ENCODE assay signal across 7 mouse cellular contexts in the genomic region with DNA sequence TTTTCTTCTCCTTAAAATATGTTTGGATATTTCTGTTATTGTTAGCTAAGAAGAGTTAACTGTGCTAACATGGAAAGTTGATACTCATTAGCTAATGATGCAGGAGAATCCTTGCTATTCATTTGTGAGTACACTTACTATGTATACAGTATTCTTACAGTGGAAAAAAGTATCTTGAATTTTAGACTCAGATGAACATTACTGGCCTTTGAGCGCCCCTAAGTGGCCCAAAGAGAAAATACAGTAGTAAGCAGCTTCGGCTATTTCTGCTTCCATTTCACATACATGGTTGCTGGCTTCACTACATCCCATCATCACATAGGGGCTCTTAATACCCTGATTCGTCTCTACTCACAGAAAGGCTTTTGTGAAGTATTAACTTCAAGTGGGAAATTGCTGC.
DNase-seq lines count a peak whose midpoint lies in the region; ATAC-seq and TF ChIP-seq lines count a peak whose summit lies in the region.

No protein-coding gene starts in this region.

- H3K9ac ChIP-seq in kidney, embryonic 15.5 days: no peak overlapping the region

- no peak overlapping the region for H3K4me2 ChIP-seq in kidney, embryonic 15.5 days

- no peaks in the 10 kb centered on the region for H3K36me3 ChIP-seq in kidney, embryonic 15.5 days

- H3K27me3 ChIP-seq in kidney, embryonic 15.5 days: no peaks in the 10 kb centered on the region

- ATAC-seq in kidney, embryonic 15.5 days (replicated peaks; ENCODE audit: low FRiP score): no peak

- no peak for TF ChIP-seq POLR2A in cortical plate, adult 2 months (IDR thresholded peaks at IDR 0.05; ENCODE audit: extremely low read depth, insufficient read depth, low read length)

- DNase-seq in kidney, adult 18-20 months: peak; percentile 21
- DNase-seq in Muller cell, postnatal 12 days (ENCODE audit: inconsistent ontology term): peak; percentile 36
- peak; percentile 58 for DNase-seq in layer of hippocampus, adult 9-10 months (ENCODE audit: low spot score)
- DNase-seq in right cerebral cortex, adult 2 months (ENCODE audit: low spot score in 2 of 2): peak; percentile 67
- no peak for DNase-seq in spleen, postnatal 10 days (ENCODE audit: low spot score in 2 of 2)

- no peak overlapping the region for H3K4me3 ChIP-seq in kidney, embryonic 15.5 days (replicated peaks)
- no peak overlapping the region for H3K4me3 ChIP-seq in cortical plate, adult 2 months (ENCODE audit: insufficient read depth, low read length)

- WGBS in kidney, embryonic 15.5 days: 32% methylated on average over 3 of the region's 3 CpGs

- peak; percentile 48; the same call in 1 of the 2 replicates for TF ChIP-seq CTCF in cortical plate, adult 2 months (IDR thresholded peaks at IDR 0.05; ENCODE audit: extremely low read depth, insufficient read depth, low read length)

- H3K4me1 ChIP-seq in kidney, embryonic 15.5 days: no peaks in the 10 kb centered on the region
- H3K4me1 ChIP-seq in cortical plate, adult 2 months (ENCODE audit: control insufficient read depth, insufficient read depth, low read length): no peaks in the 10 kb centered on the region

- no peak overlapping the region for H3K27ac ChIP-seq in kidney, embryonic 15.5 days
- H3K27ac ChIP-seq in cortical plate, adult 2 months (ENCODE audit: insufficient read depth, low read length): no peak overlapping the region

- no peaks in the 10 kb centered on the region for H3K9me3 ChIP-seq in kidney, embryonic 15.5 days (replicated peaks)

Comparison
In these comparisons a context has a peak if more than half of its experiments do, and no peak if none do; other contexts are left out.
1. DNase-seq: peak in kidney, adult 18-20 months (single experiment), Muller cell, postnatal 12 days (single experiment), layer of hippocampus, adult 9-10 months (single experiment) and right cerebral cortex, adult 2 months (2 of 2); none in spleen, postnatal 10 days (0 of 2).